Mouse (Mus musculus) myocyte (in vitro differentiated cells): Measurements from ENCODE around the gene Braf. TPM values are rescaled to one million over a fixed set of nuclear protein-coding genes. Genes with fewer than 3 reads are reported as not detected.

ENCODE experiments used
- H3K27me3 ChIP-seq: one replicate; pipeline ENCODE4 v1.6.1; 2011; ENCODE audit not compliant: control insufficient read depth, insufficient read depth, insufficient read length
- H3K36me3 ChIP-seq: one replicate; pipeline ENCODE4 v1.6.1; 2011; ENCODE audit not compliant: control insufficient read depth, insufficient read depth
- H3K4me2 ChIP-seq: one replicate; pipeline ENCODE4 v1.6.1; 2011; ENCODE audit warnings: low read depth, control low read depth
- H3K4me3 ChIP-seq: one replicate; pipeline ENCODE4 v1.5.1; 2011; ENCODE audit warnings: mild to moderate bottlenecking, control low read depth, moderate library complexity
- H3K79me2 ChIP-seq: one replicate; pipeline ENCODE4 v1.6.1; 2011; ENCODE audit not compliant: control insufficient read depth, insufficient read depth
- H3ac ChIP-seq: one replicate; pipeline ENCODE4 v1.6.1; 2011; ENCODE audit not compliant: control insufficient read depth, insufficient read length
- CEBPB ChIP-seq: IDR thresholded peaks from 2 replicates; pipeline ENCODE4 v1.6.1; 2011; ENCODE audit warnings: mild to moderate bottlenecking, moderate library complexity; ENCODE audit not compliant: poor library complexity, insufficient read depth, severe bottlenecking
- E2F4 ChIP-seq: IDR thresholded peaks from one replicate; pipeline ENCODE4 v1.6.1; 2011; ENCODE audit warnings: mild to moderate bottlenecking, control low read depth, moderate library complexity; ENCODE audit not compliant: insufficient read depth
- MAX ChIP-seq: IDR thresholded peaks from one replicate; pipeline ENCODE4 v1.6.1; 2011; ENCODE audit warnings: low read depth, mild to moderate bottlenecking, control low read depth
- MYOD1 ChIP-seq, 3 experiments: IDR thresholded peaks; one replicate each; pipeline ENCODE4 v1.6.1; 2011; ENCODE audit warnings: control low read depth in 2 of 3, low read depth in 2 of 3, mild to moderate bottlenecking in 2 of 3, moderate library complexity in 1 of 3; ENCODE audit not compliant: insufficient read length in 2 of 3, control insufficient read depth in 1 of 3
- MYOG ChIP-seq, 3 experiments: IDR thresholded peaks; one replicate each; pipeline ENCODE4 v1.6.1; 2011; ENCODE audit warnings: control low read depth in 2 of 3, low read depth in 2 of 3, mild to moderate bottlenecking in 2 of 3; ENCODE audit not compliant: insufficient read length in 2 of 3, control insufficient read depth in 1 of 3, insufficient read depth in 1 of 3
- POLR2A ChIP-seq: IDR thresholded peaks from one replicate; pipeline ENCODE4 v1.6.1; 2011; ENCODE audit warnings: low read depth, mild to moderate bottlenecking, control low read depth, moderate library complexity; ENCODE audit not compliant: insufficient read length
- POLR2AphosphoS2 ChIP-seq: IDR thresholded peaks from one replicate; pipeline ENCODE4 v1.6.1; 2011; ENCODE audit warnings: low read depth, control low read depth; ENCODE audit not compliant: insufficient read length
- REST ChIP-seq: IDR thresholded peaks from one replicate; pipeline ENCODE4 v1.6.1; 2011; ENCODE audit warnings: mild to moderate bottlenecking, control low read depth, moderate library complexity; ENCODE audit not compliant: insufficient read depth, insufficient read length
- SRF ChIP-seq: IDR thresholded peaks from one replicate; pipeline ENCODE4 v1.6.1; 2011; ENCODE audit warnings: low read depth; ENCODE audit not compliant: control insufficient read depth, insufficient read length
- TCF12 ChIP-seq: IDR thresholded peaks from one replicate; pipeline ENCODE4 v1.6.1; 2011; ENCODE audit warnings: mild to moderate bottlenecking, control low read depth; ENCODE audit not compliant: poor library complexity, insufficient read depth, severe bottlenecking
- TCF3 ChIP-seq: IDR thresholded peaks from one replicate; pipeline ENCODE4 v1.6.1; 2011; ENCODE audit warnings: low read depth, control low read depth; ENCODE audit not compliant: insufficient read length
- USF1 ChIP-seq: IDR thresholded peaks from one replicate; pipeline ENCODE4 v1.6.1; 2011; ENCODE audit warnings: low read depth, mild to moderate bottlenecking, control low read depth, moderate library complexity
- polyA plus RNA-seq: library from polyadenylated mRNA; unstranded; fragments of >200 nt; fragmentation: generic; extraction: Trizol; gene quantifications from one replicate; pipeline ENCODE4 v1.2.1, GENCODE M21; 2012; ENCODE audit warnings: missing spikeins

Gene Braf
- polyA plus RNA-seq, 1 experiment, result 2.7 TPM

DNA sequence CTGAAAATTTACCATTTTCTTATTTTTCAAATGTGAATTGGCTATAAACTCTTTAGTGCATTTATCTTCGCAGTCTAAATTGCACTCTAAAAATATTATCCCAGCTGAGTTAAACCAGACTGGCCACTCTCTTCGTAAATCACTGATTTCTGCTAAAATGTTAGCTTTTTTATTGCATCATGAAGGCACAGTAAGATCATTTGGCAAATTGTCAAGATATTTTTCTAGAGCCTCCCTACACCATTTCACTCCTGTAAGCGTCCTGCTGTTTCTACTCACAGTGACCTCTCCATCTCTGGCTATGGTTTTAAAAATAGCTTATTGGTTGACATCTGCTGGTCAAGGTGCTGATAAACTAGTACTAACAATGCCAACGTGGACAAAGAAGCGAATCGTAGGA, 119.2 kb downstream of the Braf start:
- Histone ChIP-seq H3K36me3 (peaks cover 5% of the 10 kb centered on the region), H3K4me2 (no peak overlapping the region), H3K27me3 (no peaks in the 10 kb centered on the region), H3ac (no peak overlapping the region), H3K4me3 (no peak overlapping the region), H3K79me2 (no peaks in the 10 kb centered on the region)
- no peak for TF ChIP-seq MYOD1 (IDR thresholded peaks at IDR 0.05; ENCODE audit: control insufficient read depth in 1 of 3, insufficient read length in 2 of 3, low read depth in 2 of 3)
- TF ChIP-seq TCF3, result no peak
- no peak for TF ChIP-seq MAX
- TF ChIP-seq USF1, result no peak
- TF ChIP-seq POLR2AphosphoS2, result no peak
- TF ChIP-seq TCF12, result no peak
- TF ChIP-seq REST, result no peak
- TF ChIP-seq SRF, result no peak
- TF ChIP-seq CEBPB, result no peak
- TF ChIP-seq E2F4, result no peak
- no peak for TF ChIP-seq POLR2A
- TF ChIP-seq MYOG (IDR thresholded peaks at IDR 0.05; ENCODE audit: control insufficient read depth in 1 of 3, insufficient read depth in 1 of 3, insufficient read length in 2 of 3, low read depth in 2 of 3), result no peak

DNA sequence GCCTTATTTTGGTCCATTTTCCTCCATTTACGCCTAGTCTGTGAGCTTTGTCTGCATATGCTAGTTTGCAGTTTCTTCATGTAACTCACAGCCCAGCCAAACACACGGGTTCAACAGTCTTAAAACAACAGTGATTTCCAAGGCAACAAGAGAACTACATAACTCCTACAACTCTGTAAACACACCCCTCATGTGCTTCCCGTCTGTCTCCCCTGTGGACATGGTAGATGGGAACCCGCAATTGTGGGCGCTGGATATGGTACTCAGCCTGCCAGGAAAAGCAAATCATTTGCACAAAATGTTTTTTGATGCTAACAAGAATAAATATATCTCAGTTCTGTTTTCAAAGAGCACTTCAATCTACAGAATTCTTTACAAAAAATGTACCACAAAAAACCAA, 120.7 kb downstream of the Braf start:
- peaks cover 14% of the 10 kb centered on the region for H3K36me3 ChIP-seq
- no peaks in the 10 kb centered on the region for H3K79me2 ChIP-seq
- H3K27me3 ChIP-seq, result no peaks in the 10 kb centered on the region
- no peak overlapping the region for H3K4me2 ChIP-seq
- TF ChIP-seq E2F4 (no peak), TCF3 (no peak), MYOG (IDR thresholded peaks at IDR 0.05; ENCODE audit: control insufficient read depth in 1 of 3, insufficient read depth in 1 of 3, insufficient read length in 2 of 3, low read depth in 2 of 3) (no peak), SRF (no peak), POLR2A (no peak), TCF12 (no peak), USF1 (no peak), MYOD1 (IDR thresholded peaks at IDR 0.05; ENCODE audit: control insufficient read depth in 1 of 3, insufficient read length in 2 of 3, low read depth in 2 of 3) (no peak), CEBPB (no peak), MAX (no peak), REST (no peak), POLR2AphosphoS2 (no peak)
- H3K4me3 ChIP-seq, result no peak overlapping the region
- H3ac ChIP-seq, result no peak overlapping the region

GRCm38 (mm10) chr6:39601828-39602227, 123.4 kb downstream of the Braf start:
- Histone ChIP-seq H3K4me2 (no peak overlapping the region), H3ac (no peak overlapping the region), H3K4me3 (no peak overlapping the region), H3K79me2 (no peaks in the 10 kb centered on the region), H3K27me3 (no peaks in the 10 kb centered on the region), H3K36me3 (peaks cover 25% of the 10 kb centered on the region)
- TF ChIP-seq USF1, result no peak
- no peak for TF ChIP-seq REST
- no peak for TF ChIP-seq TCF3
- TF ChIP-seq CEBPB, result no peak
- no peak for TF ChIP-seq E2F4
- TF ChIP-seq SRF, result no peak
- TF ChIP-seq MYOG (IDR thresholded peaks at IDR 0.05; ENCODE audit: control insufficient read depth in 1 of 3, insufficient read depth in 1 of 3, insufficient read length in 2 of 3, low read depth in 2 of 3), result no peak
- no peak for TF ChIP-seq POLR2AphosphoS2
- no peak for TF ChIP-seq MYOD1 (IDR thresholded peaks at IDR 0.05; ENCODE audit: control insufficient read depth in 1 of 3, insufficient read length in 2 of 3, low read depth in 2 of 3)
- TF ChIP-seq MAX, result no peak
- TF ChIP-seq TCF12, result no peak
- TF ChIP-seq POLR2A, result no peak

DNA sequence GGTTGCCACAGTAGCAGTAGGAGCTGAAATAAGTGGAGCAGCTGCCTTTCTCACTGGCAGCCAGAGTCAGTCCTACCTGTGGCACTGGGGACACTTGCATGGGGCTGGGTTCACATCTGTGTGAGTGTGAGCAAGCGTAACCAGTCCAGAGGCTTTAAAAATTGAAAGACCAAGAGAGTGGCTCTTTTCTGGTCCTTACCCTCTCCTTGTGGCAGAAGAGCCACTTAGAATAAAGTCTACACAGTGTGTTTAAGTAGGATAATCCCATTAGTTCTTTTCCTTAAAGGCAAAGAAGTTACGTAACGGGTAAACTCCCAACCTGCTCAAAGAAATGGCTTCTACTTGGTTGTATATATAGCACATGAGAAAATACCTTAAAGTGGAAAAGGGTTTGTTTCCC, 124.4 kb downstream of the Braf start:
- H3ac ChIP-seq, result no peak overlapping the region
- H3K36me3 ChIP-seq, result peaks cover 29% of the 10 kb centered on the region

More for the DNA sequence above, 124.4 kb downstream of the Braf start:
- H3K27me3 ChIP-seq, result no peaks in the 10 kb centered on the region
- no peaks in the 10 kb centered on the region for H3K79me2 ChIP-seq
- H3K4me2 ChIP-seq, result no peak overlapping the region
- H3K4me3 ChIP-seq, result no peak overlapping the region
- TF ChIP-seq MYOD1 (IDR thresholded peaks at IDR 0.05; ENCODE audit: control insufficient read depth in 1 of 3, insufficient read length in 2 of 3, low read depth in 2 of 3) (no peak), POLR2AphosphoS2 (no peak), E2F4 (no peak), CEBPB (no peak)
